Mouse (Mus musculus): Measurements from ENCODE around the gene Mvb12b. TPM values are rescaled to one million over a fixed set of nuclear protein-coding genes. Genes with fewer than 3 reads are reported as not detected.

The Mvb12b gene
- polyA plus RNA-seq, 1 experiment, result 26.2 TPM

DNA sequence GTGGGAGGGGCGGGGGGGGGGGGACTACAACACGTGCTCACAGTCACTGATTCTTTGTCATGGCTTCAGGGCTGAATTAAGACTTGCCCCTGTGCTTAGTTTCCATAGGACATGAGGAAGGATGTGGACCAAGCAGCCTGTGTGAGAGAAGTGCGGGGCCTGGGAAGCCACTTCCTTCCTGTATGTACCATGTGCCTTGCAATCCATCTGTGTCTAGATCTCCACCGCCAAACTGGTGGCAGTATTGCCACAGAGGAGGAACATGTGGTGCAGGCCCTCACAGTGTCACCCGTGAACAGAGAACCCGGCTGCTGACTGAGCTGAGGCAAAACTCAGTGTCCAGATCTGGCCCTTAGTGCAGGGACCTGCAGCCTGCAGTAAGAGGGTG, 132.1 kb downstream of the Mvb12b start:
- no peak for TF ChIP-seq POLR2A (IDR thresholded peaks at IDR 0.05; ENCODE audit: low read depth, low read length)
- TF ChIP-seq CTCF (IDR thresholded peaks at IDR 0.05; ENCODE audit: borderline replicate concordance, insufficient read depth, low read length), result no peak
- no peak overlapping the region for H3K4me3 ChIP-seq (ENCODE audit: insufficient read depth, low read length)
- peak overlapping the region; percentile 44; the same call in 1 of the 2 replicates for H3K27ac ChIP-seq (ENCODE audit: insufficient read depth, low read length)
- H3K4me1 ChIP-seq (ENCODE audit: control insufficient read depth, insufficient read depth, low read length), result peaks cover 16% of the 10 kb centered on the region

DNA sequence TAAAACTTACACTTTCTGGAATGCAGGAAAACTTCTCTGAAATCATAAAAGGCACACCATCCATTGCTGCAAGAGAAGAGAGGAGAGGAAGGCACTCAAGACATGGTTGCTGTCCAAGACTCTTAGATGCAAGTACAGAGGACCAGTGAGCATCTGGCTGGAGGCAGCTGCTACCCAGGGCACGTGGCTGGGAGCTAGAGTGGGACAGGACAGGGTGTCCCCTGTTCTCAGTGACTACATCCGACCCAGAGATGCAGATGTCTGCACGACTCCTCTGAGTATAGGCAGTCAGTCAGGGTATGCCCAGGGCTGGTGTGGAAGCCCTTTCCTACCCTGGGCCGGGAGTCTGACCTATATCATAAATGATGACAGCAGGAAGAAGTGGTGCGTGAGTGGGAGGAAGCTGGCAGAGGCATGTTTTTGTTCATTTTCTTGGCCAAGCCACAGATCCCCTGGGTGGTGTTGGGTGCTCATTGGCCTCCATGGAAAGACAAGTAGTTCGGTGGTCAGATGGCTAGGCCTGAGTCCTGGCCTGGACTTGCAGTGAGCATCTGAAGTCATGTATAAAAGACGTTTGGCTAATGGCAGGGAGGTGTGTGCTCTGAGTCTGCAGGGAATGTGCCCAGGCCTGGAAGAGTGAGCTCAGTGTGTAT, 132.6 kb downstream of the Mvb12b start:
- Histone ChIP-seq H3K4me3 (ENCODE audit: insufficient read depth, low read length) (no peak overlapping the region), H3K4me1 (ENCODE audit: control insufficient read depth, insufficient read depth, low read length) (peaks cover 13% of the 10 kb centered on the region), H3K27ac (ENCODE audit: insufficient read depth, low read length) (peak overlapping the region; percentile 75)
- no peak for TF ChIP-seq POLR2A (IDR thresholded peaks at IDR 0.05; ENCODE audit: low read depth, low read length)
- TF ChIP-seq CTCF (IDR thresholded peaks at IDR 0.05; ENCODE audit: borderline replicate concordance, insufficient read depth, low read length), result no peak

DNA sequence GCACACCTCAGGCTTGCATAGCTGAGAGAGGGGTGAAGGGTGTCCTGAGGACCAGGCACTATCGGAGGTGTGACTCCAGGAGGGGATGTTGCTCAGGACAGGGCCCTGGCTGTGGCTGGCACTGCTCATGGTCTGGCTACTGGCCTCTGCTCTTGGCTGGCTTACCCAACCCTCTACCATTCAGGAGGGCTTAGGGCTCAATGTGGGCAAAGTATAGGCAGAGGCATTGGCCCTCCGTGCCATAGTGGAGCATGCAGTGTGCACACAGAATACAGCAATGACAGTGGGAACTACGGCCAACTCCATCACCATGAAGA, 133.5 kb downstream of the Mvb12b start:
- H3K4me1 ChIP-seq (ENCODE audit: control insufficient read depth, insufficient read depth, low read length), result peaks cover 11% of the 10 kb centered on the region
- TF ChIP-seq POLR2A (IDR thresholded peaks at IDR 0.05; ENCODE audit: low read depth, low read length) (no peak), CTCF (IDR thresholded peaks at IDR 0.05; ENCODE audit: borderline replicate concordance, insufficient read depth, low read length) (no peak)
- H3K4me3 ChIP-seq (ENCODE audit: insufficient read depth, low read length), result no peak overlapping the region

DNA sequence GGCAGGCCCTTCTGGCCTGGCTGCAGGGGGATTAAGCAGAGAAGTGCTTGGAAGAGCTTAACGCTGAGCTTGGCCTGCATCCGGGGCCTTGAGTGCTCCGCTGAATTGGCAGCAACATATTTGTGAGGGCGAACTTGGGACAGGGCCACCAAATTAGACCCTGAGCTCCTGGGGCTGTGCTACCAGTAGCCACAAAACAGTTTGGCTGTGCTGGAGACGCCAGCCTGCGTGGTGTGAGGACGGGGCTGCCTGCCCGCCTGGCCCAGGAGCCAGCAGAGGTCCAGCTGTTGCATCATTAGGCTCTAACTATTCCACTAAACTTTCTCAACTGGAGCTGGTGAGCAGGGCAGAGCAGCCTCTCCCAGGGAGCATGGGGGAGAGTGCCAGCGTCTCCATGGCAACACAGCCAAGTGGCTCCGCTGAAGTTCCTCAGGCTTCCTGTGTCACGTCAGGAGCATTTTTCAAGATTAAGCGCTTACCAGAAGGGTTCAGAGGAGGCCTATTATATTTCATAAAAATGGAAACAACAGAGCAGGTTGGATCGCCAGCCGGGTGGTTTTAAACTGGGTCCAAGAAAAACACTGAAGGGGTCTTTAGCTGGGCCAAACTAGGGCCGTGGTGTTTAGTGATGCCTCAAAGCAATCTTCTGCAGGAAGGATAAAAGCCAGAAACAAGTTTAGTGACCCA, 134.0 kb downstream of the Mvb12b start:
- peak overlapping the region; percentile 75 for H3K27ac ChIP-seq (ENCODE audit: insufficient read depth, low read length)
- H3K4me3 ChIP-seq (ENCODE audit: insufficient read depth, low read length), result no peak overlapping the region
- H3K4me1 ChIP-seq (ENCODE audit: control insufficient read depth, insufficient read depth, low read length), result peaks cover 11% of the 10 kb centered on the region
- no peak for TF ChIP-seq CTCF (IDR thresholded peaks at IDR 0.05; ENCODE audit: borderline replicate concordance, insufficient read depth, low read length)
- TF ChIP-seq POLR2A (IDR thresholded peaks at IDR 0.05; ENCODE audit: low read depth, low read length), result no peak

More for the DNA sequence above, 133.5 kb downstream of the Mvb12b start:
- H3K27ac ChIP-seq (ENCODE audit: insufficient read depth, low read length), result peak overlapping the region; percentile 75

DNA sequence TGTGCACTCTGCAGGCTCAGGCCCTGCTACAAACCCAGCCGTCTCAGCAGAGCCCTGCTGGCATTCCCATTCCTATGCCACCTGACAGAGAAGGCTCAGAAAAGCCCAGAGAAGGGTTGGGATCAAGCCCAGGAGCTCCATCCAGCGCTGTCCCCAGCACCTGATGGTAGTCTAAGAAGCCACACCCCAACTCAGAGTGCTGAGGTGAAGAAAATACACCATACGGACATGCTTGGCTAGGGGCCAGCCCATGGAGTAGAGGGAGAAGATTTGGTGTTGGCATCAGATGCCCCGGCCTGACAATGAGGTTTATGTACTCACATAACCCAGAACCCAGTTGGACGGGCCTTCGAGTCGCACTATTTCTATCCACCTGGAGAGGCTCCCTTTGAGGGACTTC, 137.1 kb downstream of the Mvb12b start:
- no peak overlapping the region for H3K27ac ChIP-seq (ENCODE audit: insufficient read depth, low read length)
- H3K4me3 ChIP-seq (ENCODE audit: insufficient read depth, low read length), result no peak overlapping the region
- peaks cover 11% of the 10 kb centered on the region for H3K4me1 ChIP-seq (ENCODE audit: control insufficient read depth, insufficient read depth, low read length)
- TF ChIP-seq CTCF (IDR thresholded peaks at IDR 0.05; ENCODE audit: borderline replicate concordance, insufficient read depth, low read length) (no peak), POLR2A (IDR thresholded peaks at IDR 0.05; ENCODE audit: low read depth, low read length) (no peak)

DNA sequence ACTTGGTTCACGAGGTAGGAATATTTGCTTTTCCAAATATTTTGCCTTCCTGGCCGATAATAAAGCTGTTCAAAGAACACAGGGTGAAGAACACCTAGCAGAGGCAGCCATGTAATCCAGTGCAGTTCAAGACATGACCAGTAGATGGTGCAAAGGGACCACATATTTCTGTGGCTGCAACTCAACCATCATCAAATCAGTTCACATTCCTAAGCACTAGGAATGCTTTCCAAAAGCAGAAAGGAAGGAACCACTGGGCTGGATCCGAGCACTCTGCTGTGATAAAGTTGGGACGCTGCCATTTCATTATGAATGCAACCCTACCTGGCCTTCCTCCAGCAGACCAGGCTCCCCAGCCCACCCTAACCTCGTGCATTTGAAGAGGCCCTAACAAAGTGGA, 141.3 kb downstream of the Mvb12b start:
- H3K4me1 ChIP-seq (ENCODE audit: control insufficient read depth, insufficient read depth, low read length), result no peaks in the 10 kb centered on the region; the same call in 1 of the 2 replicates
- H3K27ac ChIP-seq (ENCODE audit: insufficient read depth, low read length), result 0 out of 2 replicates have a peak overlapping the region, but pooled peaks have one; percentile 17

DNA sequence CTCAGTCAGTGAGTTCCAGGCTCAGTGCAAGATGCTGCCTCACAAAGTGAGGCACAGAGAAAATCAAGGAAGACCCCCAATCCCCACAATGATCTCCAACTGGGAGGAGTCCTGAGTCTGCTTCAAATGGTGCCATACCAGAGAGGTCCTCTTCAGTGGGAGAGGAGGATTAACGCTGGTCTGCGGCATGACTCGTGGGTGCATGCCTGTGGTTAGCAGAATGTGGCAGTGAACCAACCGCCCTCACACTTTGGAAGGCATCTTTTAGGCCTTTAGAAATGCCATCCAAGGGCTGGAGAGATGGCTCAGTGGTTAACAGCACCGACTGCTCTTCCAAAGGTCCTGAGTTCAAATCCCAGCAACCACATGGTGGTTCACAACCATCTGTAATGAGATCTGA, 142.0 kb downstream of the Mvb12b start:
- no peak overlapping the region for H3K4me3 ChIP-seq (ENCODE audit: insufficient read depth, low read length)
- no peak for TF ChIP-seq POLR2A (IDR thresholded peaks at IDR 0.05; ENCODE audit: low read depth, low read length)
- no peak for TF ChIP-seq CTCF (IDR thresholded peaks at IDR 0.05; ENCODE audit: borderline replicate concordance, insufficient read depth, low read length)
- H3K4me1 ChIP-seq (ENCODE audit: control insufficient read depth, insufficient read depth, low read length), result no peaks in the 10 kb centered on the region; the same call in 1 of the 2 replicates
- no peak overlapping the region for H3K27ac ChIP-seq (ENCODE audit: insufficient read depth, low read length)

More for the DNA sequence above, 141.3 kb downstream of the Mvb12b start:
- TF ChIP-seq CTCF (IDR thresholded peaks at IDR 0.05; ENCODE audit: borderline replicate concordance, insufficient read depth, low read length), result peak; percentile 34; the same call in 1 of the 2 replicates
- TF ChIP-seq POLR2A (IDR thresholded peaks at IDR 0.05; ENCODE audit: low read depth, low read length), result no peak
- H3K4me3 ChIP-seq (ENCODE audit: insufficient read depth, low read length), result no peak overlapping the region

DNA sequence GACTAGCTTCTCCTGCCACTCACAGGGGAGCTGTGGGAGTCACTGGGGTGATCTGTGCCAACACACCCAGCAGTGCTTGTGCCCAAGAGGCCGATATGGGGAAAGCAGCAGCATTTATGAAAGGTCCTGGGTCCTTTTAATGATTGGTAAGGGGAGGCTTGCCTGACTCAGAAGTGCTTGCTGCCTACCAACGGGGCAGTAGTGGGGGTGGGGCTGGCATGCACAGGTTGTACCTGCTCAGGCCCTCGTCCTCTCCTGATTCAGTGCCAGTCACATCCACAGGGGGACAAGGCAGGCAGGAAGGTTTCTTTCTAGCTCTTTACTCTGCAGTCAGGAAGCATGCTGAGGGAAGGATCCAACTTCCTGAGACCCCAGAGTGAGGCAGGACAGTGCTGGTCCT, 150.6 kb downstream of the Mvb12b start:
- Histone ChIP-seq H3K27ac (ENCODE audit: insufficient read depth, low read length) (no peak overlapping the region), H3K4me1 (ENCODE audit: control insufficient read depth, insufficient read depth, low read length) (no peaks in the 10 kb centered on the region), H3K4me3 (ENCODE audit: insufficient read depth, low read length) (no peak overlapping the region)
- TF ChIP-seq CTCF (IDR thresholded peaks at IDR 0.05; ENCODE audit: borderline replicate concordance, insufficient read depth, low read length) (no peak), POLR2A (IDR thresholded peaks at IDR 0.05; ENCODE audit: low read depth, low read length) (no peak)

DNA sequence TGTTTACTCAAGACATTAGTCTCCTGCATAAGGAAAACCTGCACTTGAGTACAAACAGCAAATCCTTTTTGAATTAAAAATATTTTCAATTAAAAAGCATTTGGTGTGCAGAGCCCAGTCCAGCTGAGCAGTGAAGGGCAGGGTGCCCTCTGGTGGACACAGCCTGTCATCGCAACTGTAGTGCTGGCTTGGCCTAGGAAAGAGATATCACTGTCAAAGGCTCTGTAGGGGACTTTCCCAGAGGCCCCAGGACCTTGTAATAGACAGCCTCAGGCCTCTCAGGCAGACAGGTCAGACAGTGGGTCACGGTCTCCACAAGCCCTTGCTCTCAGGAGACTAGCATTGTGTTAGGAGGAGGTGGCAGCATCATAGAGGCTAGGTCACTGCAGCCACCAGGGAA, 151.0 kb downstream of the Mvb12b start:
- Histone ChIP-seq H3K4me1 (ENCODE audit: control insufficient read depth, insufficient read depth, low read length) (no peaks in the 10 kb centered on the region), H3K4me3 (ENCODE audit: insufficient read depth, low read length) (no peak overlapping the region), H3K27ac (ENCODE audit: insufficient read depth, low read length) (no peak overlapping the region)
- peak; percentile 98 for TF ChIP-seq CTCF (IDR thresholded peaks at IDR 0.05; ENCODE audit: borderline replicate concordance, insufficient read depth, low read length)
- TF ChIP-seq POLR2A (IDR thresholded peaks at IDR 0.05; ENCODE audit: low read depth, low read length), result no peak

DNA sequence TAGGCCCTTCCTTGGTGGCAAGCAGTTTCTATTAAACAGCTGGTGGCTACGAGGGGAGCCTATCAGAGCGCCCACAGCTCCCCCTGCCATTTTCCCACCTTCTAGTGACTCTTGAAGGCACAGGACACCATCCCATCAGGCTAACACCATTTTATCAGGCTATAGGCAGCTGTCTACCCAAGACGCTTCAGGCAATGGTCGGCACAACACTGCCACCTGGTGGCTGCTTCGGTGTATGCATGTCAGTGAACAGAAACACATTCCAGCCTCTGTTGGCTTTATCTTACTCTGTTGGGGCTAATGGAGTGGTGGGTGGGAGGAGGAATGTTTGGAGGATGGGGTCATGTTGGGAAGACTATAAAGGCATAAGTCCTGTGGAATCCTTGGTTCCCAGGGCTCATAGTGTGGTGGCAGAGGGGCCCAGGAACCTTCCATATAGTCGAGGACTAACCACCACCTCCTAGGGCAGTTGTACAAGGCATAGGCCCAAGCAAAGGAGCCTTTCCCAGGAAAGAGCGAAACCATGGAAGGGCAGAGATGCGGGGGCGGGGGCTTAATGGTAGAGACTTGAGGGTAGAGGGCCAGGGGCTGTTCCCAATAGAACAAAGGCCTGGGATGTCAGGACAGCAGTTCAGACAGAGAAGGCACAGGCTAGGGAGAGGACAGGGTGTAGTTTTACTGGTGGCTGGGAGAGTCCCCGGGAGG, 152.8 kb downstream of the Mvb12b start:
- TF ChIP-seq CTCF (IDR thresholded peaks at IDR 0.05; ENCODE audit: borderline replicate concordance, insufficient read depth, low read length) (peak; percentile 91; the same call in 1 of the 2 replicates), POLR2A (IDR thresholded peaks at IDR 0.05; ENCODE audit: low read depth, low read length) (no peak)
- H3K4me1 ChIP-seq (ENCODE audit: control insufficient read depth, insufficient read depth, low read length), result no peaks in the 10 kb centered on the region
- no peak overlapping the region for H3K4me3 ChIP-seq (ENCODE audit: insufficient read depth, low read length)
- H3K27ac ChIP-seq (ENCODE audit: insufficient read depth, low read length), result no peak overlapping the region
